Mouse (Mus musculus) heart, adult 11 months (tissue): ENCODE results near the gene Pafah2.

Experiments
- DNase-seq: peaks from one replicate; pipeline ENCODE4 v3.0.0; 2022

Gene Pafah2

GRCm38 (mm10) chr4:134395977-134396825 is at the start of gene Pafah2:
Gene Pafah2 (plus strand): TSS chr4:134396320.
- peak; percentile 100 for DNase-seq

GRCm38 (mm10) chr4:134348078-134348477 is 48.0 kb upstream of the Pafah2 start:
- no peak for DNase-seq

GRCm38 (mm10) chr4:134348545-134348944 is 47.6 kb upstream of the Pafah2 start:
- DNase-seq, result no peak

GRCm38 (mm10) chr4:134349829-134350228 is 46.3 kb upstream of the Pafah2 start:
- DNase-seq, result no peak

- no peak for DNase-seq
Measured at GRCm38 (mm10) chr4:134350641-134351040, 45.5 kb upstream of the Pafah2 start.

- no peak for DNase-seq
Measured at GRCm38 (mm10) chr4:134351329-134352260, 44.5 kb upstream of the Pafah2 start.

GRCm38 (mm10) chr4:134352261-134352707 is 43.8 kb upstream of the Pafah2 start:
- no peak for DNase-seq

- DNase-seq, result no peak
Measured at GRCm38 (mm10) chr4:134352929-134353328, 43.2 kb upstream of the Pafah2 start.

- DNase-seq, result no peak
Measured at GRCm38 (mm10) chr4:134353527-134354409, 42.4 kb upstream of the Pafah2 start.

- DNase-seq, result peak; percentile 98
Measured at GRCm38 (mm10) chr4:134355841-134356452, 40.2 kb upstream of the Pafah2 start.

GRCm38 (mm10) chr4:134356591-134357460 is 39.3 kb upstream of the Pafah2 start:
- peak; percentile 93 for DNase-seq

- no peak for DNase-seq
Measured at GRCm38 (mm10) chr4:134357461-134357771, 38.7 kb upstream of the Pafah2 start.

GRCm38 (mm10) chr4:134359649-134360048 is 36.5 kb upstream of the Pafah2 start:
- no peak for DNase-seq

- no peak for DNase-seq
Measured at GRCm38 (mm10) chr4:134361215-134361614, 34.9 kb upstream of the Pafah2 start.

- peak; percentile 94 for DNase-seq
Measured at GRCm38 (mm10) chr4:134362124-134362523, 34.0 kb upstream of the Pafah2 start.

- peak; percentile 98 for DNase-seq
Measured at GRCm38 (mm10) chr4:134362586-134362985, 33.5 kb upstream of the Pafah2 start.

- no peak for DNase-seq
Measured at GRCm38 (mm10) chr4:134365280-134365679, 30.8 kb upstream of the Pafah2 start.

GRCm38 (mm10) chr4:134370649-134371221 is 25.4 kb upstream of the Pafah2 start:
- DNase-seq, result no peak

GRCm38 (mm10) chr4:134371316-134371855 is 24.7 kb upstream of the Pafah2 start:
- DNase-seq, result no peak

GRCm38 (mm10) chr4:134372294-134372747 is 23.8 kb upstream of the Pafah2 start:
- DNase-seq, result peak; percentile 99
